Mouse (Mus musculus) bone marrow macrophage, adult 2 months (primary cell): ENCODE data around the gene Elp6. TPM values are rescaled to one million over a fixed set of nuclear protein-coding genes. Genes with fewer than 3 reads are reported as not detected.

Experiments
- H3K27ac ChIP-seq: 2 replicates; pipeline ENCODE4 v1.5.1; 2012; ENCODE audit warnings: low read depth, low read length; ENCODE audit not compliant: insufficient read depth
- H3K4me1 ChIP-seq: 2 replicates; pipeline ENCODE4 v1.6.1; 2012; ENCODE audit warnings: low read length; ENCODE audit not compliant: control insufficient read depth, insufficient read depth
- H3K4me3 ChIP-seq: 2 replicates; pipeline ENCODE4 v1.5.1; 2012; ENCODE audit warnings: mild to moderate bottlenecking, low read length, moderate library complexity; ENCODE audit not compliant: insufficient read depth
- CTCF ChIP-seq: IDR thresholded peaks from 2 replicates; pipeline ENCODE4 v1.5.1; 2012; ENCODE audit warnings: low read depth, mild to moderate bottlenecking, low read length, moderate library complexity
- POLR2A ChIP-seq: IDR thresholded peaks from 2 replicates; pipeline ENCODE4 v1.6.1; 2012; ENCODE audit warnings: mild to moderate bottlenecking, low read depth, low read length, borderline replicate concordance
- polyA plus RNA-seq: library from polyadenylated mRNA; stranded (reverse); fragments of >200 nt; gene quantifications from 2 replicates; pipeline ENCODE4 v1.2.4, GENCODE M21; 2012; ENCODE audit not compliant: missing spikeins, insufficient read depth, insufficient read length

The Elp6 gene
- polyA plus RNA-seq, result 3.8 and 4.3 TPM in 2 replicates

DNA sequence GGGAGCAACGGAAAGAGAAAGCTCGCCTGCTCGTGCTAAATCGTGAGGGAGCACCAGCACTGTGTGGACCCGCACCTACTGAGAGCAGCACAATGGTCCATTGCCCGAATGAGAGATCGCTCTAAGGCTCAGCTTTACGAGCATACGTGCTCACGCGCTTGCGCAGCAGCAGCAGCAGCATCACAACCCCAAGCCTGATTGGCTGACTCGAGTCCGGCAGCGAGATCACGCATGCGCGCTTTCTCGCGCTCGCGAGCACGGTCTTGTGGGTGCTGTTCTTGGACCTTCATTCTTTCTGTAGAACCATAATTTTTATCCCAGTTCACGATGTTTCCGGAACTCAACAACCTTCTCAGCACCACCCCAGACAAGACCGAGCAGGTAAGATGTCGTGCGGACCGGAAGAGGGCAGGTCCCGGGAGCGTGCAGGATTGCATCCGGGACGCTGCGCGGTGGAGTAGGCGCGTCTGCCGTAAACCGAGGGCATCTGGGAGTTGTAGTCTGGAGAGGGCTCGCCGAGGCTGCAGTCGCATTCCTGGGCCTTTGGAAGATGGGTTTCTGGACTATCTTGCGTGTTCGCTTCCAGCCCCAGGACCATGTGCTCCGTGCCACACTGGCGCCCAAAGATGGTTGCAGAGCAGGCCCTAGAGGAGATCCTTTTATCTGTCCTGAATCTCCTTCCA is at the start of gene Elp6:
Gene Elp6 (plus strand): TSS at position 205 of the 683 bp plus-strand sequence.
- TF ChIP-seq POLR2A (no peak; the same call in 1 of the 2 replicates), CTCF (no peak)
- H3K4me3 ChIP-seq, result peak within 1 kb of the TSS; percentile 71
- H3K4me1 ChIP-seq, result peaks cover 9% of the 10 kb centered on the region
- peak within 1 kb of the TSS; percentile 66 for H3K27ac ChIP-seq

DNA sequence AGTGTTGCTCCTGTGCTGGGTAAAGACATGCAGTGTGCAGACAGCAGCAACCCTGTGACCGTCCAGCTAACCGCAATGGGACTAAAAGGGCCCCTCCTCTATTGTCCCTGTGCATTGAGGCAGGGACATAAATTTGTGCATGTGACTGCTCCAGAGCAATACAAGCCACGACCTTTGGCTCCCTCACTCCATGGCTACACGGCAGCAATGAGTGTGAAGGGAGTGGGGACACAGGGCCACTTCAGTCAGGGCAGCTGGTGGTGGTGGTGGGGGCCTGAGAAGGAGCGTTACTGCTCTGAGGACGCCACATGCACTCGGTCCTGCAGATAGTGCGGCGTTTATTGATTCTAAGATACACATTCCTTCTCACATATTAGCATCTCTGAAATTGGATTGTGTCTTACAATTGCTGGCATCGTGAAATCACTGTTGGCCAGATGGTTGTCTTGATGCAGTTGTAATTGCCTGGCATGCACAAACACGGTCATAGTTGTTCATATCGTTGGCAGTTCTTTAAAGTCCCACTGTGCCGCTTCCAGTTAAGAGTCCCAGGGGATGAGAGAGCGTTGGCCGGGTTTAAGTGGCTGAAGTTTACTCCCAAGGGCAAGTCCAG is 49.5 kb upstream of the Elp6 start:
- H3K4me1 ChIP-seq, result no peaks in the 10 kb centered on the region
- H3K4me3 ChIP-seq, result no peak overlapping the region
- no peak overlapping the region for H3K27ac ChIP-seq
- TF ChIP-seq POLR2A (no peak), CTCF (no peak)

DNA sequence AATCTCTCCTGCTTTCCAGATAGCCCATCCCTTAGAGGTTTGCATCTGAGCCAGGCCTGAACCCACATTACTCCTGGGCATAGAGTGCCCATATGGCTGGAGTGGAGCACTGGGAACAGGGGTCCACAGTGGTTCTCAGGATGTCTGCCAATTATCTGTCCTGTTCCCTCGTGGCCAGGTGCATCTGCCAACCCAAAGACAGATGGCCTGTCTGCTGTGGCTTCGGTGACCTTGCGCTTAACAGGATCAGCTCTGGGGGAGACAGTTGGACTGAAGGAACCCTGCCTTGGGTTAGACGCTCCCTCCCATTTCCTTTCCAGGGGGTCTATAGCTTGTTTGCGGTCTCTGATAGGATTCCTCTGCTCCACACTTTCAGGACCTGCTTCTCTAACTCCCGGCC is 46.3 kb upstream of the Elp6 start:
- Histone ChIP-seq H3K4me1 (no peaks in the 10 kb centered on the region), H3K27ac (no peak overlapping the region), H3K4me3 (no peak overlapping the region)
- no peak for TF ChIP-seq POLR2A
- TF ChIP-seq CTCF, result no peak

DNA sequence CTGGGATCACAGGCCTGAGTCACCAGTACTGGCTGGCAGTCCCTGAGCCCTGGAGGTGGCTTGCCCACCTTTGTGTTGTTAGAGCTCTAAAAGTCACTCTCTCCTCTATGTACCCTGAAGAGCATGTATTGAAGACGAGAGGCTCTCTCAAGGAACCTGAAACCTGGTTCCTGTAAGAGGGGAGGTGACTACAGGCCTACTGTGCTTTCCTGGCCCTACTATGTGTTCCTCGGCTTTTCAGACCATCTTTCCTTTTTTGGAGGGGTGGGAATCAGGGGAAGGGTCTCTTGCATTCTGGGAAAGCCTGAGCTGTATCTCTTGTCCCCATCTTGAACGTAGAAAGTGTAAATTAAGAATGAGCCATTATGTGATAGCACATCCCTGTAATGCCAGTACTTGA is 45.9 kb upstream of the Elp6 start:
- H3K4me3 ChIP-seq, result no peak overlapping the region
- H3K27ac ChIP-seq, result no peak overlapping the region
- no peak for TF ChIP-seq CTCF
- no peak for TF ChIP-seq POLR2A
- no peaks in the 10 kb centered on the region for H3K4me1 ChIP-seq

DNA sequence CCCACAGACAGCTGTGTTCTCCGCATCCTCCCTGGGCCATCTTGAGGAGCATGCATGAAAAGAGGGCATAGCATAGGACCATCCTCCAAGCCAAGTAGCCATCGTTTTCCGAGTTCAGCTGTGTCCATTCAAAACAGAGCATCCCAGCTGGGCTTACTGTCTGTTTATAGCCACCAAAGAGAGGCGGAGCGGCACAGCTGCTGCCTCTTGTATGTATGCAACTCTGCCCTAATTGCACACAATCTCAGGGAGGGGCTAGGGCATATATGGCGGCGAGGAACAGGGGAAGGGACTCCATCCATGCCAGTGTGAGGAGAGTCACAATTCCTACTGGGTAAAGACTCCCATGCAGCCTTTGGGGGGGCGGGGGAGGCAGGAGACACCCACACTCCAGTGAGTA is 41.8 kb upstream of the Elp6 start:
- H3K4me1 ChIP-seq, result no peaks in the 10 kb centered on the region
- no peak for TF ChIP-seq CTCF
- TF ChIP-seq POLR2A, result no peak
- H3K4me3 ChIP-seq, result no peak overlapping the region
- no peak overlapping the region for H3K27ac ChIP-seq

DNA sequence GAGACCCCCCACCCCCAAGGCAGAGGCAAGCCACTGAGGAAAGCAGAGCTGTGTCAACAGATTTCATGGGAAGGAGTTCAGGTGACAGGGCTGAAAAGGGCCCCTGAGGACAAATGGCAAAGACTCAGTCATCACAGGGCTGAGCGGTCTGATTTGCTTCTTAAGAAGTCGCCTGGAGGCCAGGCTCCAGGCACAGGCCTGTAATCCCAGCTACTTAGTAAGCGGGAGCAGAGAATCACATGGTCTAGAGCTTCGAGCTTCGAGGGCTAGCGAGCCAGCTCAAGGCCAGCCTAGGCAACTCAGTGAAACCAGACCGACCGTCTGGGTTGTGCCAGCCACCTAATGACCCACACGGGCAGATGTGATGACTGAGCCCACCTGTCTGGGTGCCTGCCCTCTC is 40.0 kb upstream of the Elp6 start:
- Histone ChIP-seq H3K4me3 (no peak overlapping the region), H3K27ac (no peak overlapping the region), H3K4me1 (no peaks in the 10 kb centered on the region)
- no peak for TF ChIP-seq CTCF
- TF ChIP-seq POLR2A, result no peak

DNA sequence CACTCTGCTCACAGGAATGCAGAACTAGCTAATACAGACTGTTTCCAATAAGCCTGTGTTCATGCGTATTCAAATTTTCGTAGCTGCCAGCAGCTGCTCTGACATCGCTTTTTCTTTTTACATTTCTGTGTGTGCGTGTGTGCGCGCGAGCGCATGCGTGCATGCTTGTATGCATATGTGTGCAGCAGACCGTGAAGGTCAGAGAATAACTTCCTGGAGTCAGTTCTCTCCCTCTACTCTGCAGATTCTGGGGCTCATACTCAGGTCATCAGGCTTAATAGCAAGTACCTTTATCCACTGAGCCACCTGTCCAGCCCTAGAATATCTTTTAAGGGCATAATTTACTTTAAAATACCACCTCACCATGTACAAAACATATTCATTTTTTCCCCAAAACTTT is 36.6 kb upstream of the Elp6 start:
- TF ChIP-seq POLR2A (no peak), CTCF (no peak)
- no peak overlapping the region for H3K4me3 ChIP-seq
- no peaks in the 10 kb centered on the region for H3K4me1 ChIP-seq
- H3K27ac ChIP-seq, result no peak overlapping the region

DNA sequence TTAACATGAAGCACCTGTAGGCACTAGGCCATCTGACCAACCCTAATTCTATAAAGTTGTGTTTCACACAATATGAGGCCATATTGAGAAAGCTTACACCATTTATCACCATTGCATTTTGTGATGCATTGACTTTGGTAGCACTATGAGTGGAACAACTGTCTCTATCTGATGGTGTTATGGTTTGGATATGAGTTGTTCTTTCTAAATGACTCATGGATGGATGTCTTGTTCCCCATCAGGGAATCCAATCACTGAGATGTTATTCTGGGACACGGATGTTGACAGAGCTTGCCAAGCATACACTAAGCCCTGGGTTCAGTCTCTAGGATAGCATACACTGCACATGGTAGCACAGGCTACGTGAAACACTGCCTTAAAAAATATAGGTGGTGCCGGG is 32.6 kb upstream of the Elp6 start:
- Histone ChIP-seq H3K27ac (no peak overlapping the region), H3K4me3 (no peak overlapping the region), H3K4me1 (no peaks in the 10 kb centered on the region)
- TF ChIP-seq POLR2A (no peak), CTCF (no peak)

DNA sequence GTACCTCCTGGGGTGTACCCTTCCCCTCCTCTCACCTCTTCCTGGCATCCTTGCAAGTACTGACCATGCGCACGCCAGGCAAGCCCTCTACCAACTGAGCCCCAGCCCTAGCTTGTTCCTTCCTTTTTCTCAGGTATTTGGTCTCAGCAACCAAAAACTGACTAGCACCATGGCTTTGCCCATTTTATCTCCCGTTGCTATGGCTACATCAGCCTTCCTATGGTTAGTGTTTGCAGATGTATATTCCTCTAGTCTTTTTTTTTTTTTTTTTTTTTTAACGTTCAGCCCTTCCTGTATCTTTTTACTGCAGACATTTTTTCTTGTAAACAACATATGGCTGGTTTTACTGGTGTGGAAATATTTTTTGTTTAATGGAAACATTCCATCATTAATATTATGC is 31.5 kb upstream of the Elp6 start:
- Histone ChIP-seq H3K4me3 (no peak overlapping the region), H3K4me1 (no peaks in the 10 kb centered on the region), H3K27ac (no peak overlapping the region)
- TF ChIP-seq CTCF, result no peak
- no peak for TF ChIP-seq POLR2A

DNA sequence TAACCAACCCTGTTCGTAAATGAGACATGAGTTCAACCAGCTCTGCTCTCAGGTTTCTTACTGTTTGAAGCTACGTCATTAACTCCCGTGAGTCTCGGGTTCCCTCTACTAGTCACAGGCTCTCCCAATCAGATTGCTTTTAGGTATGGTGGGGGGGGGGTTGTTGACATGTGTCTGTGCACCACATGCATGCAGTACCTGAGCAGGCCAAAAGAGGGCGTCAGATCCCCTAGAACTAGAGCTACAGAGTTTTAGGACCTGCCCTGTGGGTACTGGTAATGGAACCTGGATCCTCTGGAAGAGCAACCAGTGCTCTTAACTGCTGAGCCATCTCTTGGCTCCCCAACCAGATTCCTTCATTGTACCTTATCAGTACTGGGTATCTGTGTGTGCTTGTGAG is 29.1 kb upstream of the Elp6 start:
- Histone ChIP-seq H3K4me1 (peaks cover 5% of the 10 kb centered on the region), H3K27ac (no peak overlapping the region), H3K4me3 (no peak overlapping the region)
- no peak for TF ChIP-seq POLR2A
- TF ChIP-seq CTCF, result no peak

DNA sequence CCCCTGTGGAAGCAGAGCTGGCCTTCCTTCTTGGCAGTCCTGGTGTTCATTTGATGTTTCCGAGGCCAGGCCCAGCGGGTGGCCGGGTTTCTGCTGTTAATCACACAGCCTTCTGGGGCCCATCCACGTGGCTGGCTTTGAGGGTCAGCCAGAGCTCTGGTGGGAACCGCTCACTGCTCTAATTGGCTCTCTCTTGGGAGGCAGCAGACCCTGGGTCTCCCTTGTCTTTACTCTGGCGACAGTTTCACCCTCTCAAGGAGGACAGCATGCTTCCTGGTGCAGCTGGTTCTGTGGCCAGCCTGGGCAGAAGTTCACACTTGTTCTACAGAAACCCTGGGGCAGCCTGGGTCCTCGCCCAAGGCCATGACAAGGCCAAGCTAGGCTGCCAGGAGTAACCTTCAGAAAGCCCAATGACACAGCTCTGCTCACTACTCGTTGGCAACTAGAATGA is 27.5 kb upstream of the Elp6 start:
- peaks cover 5% of the 10 kb centered on the region for H3K4me1 ChIP-seq
- no peak for TF ChIP-seq POLR2A
- no peak for TF ChIP-seq CTCF
- H3K27ac ChIP-seq, result no peak overlapping the region
- no peak overlapping the region for H3K4me3 ChIP-seq
